Comparison of ENCODE assay signal across 11 mouse cellular contexts in the genomic region with DNA sequence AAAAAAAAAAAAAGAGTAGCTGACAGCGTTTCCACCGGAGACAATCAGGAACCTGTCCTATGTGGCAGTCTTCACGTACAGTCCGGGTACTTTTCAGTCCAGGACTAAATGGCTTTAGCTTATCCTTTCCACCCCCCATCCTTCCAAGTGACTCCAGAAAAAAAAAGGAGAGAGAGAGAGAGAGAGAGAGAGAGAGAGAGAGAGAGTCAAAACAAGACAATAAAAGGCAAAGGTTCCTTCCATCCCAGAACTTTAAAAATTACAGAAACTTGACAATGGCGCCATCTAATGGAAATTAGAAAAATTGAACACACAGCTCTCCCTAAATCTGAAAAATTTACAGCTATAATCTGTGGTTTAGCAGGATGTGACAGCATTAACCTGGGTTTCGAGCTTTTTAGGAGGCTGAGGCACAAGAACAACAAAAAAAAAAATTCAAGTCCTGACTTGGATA. TPM values are rescaled to one million over a fixed set of nuclear protein-coding genes. Genes with fewer than 3 reads are reported as not detected.
A peak's percentile ranks its signal among the peaks of the same experiment; 100 is the strongest.
DNase-seq lines count a peak whose midpoint lies in the region; ATAC-seq lines count a peak whose summit lies in the region.
"Had no signal": no experiment of that assay in that cellular context is flagged by ENCODE, and none has a peak within 500 bp of the region (broad histone marks: within the 10 kb centered on the region; RNA-seq: fewer than 3 reads in every experiment).

No protein-coding gene starts in this region.

- no peak overlapping the region for H3K9ac ChIP-seq in hindbrain, embryonic 14.5 days

- 45% methylated on average over 6 of the region's 6 CpGs for WGBS in hindbrain, embryonic 14.5 days
- 54% methylated on average over 6 of the region's 6 CpGs for WGBS in hindbrain, embryonic 10.5 days

- no peaks in the 10 kb centered on the region for H3K9me3 ChIP-seq in hindbrain, embryonic 14.5 days (ENCODE audit: control insufficient read depth, low read length)
- H3K9me3 ChIP-seq in hindbrain, embryonic 10.5 days: peaks cover 5% of the 10 kb centered on the region; the same call in 1 of the 2 replicates

- DNase-seq in hindbrain, embryonic 14.5 days (ENCODE audit: low spot score): peak; percentile 85
- DNase-seq in hindbrain, embryonic 10.5 days (ENCODE audit: low spot score): no peak
- DNase-seq in A20 (ENCODE audit: low read depth, low spot score) (peak; percentile 65), MEL-GATA-1-ER (ENCODE audit: extremely low read depth, low read depth) (peak; percentile 42)
- no peak for DNase-seq in kidney, postnatal 36 days
- no peak for DNase-seq in heart, adult 18-20 months
- DNase-seq: gastrocnemius, postnatal 10 days had no signal

- H3K27ac ChIP-seq in hindbrain, embryonic 14.5 days: no peak overlapping the region
- H3K27ac ChIP-seq in hindbrain, embryonic 10.5 days: no peak overlapping the region

- no peaks in the 10 kb centered on the region for H3K36me3 ChIP-seq in hindbrain, embryonic 14.5 days (replicated peaks; ENCODE audit: control insufficient read depth, insufficient read depth)
- H3K36me3 ChIP-seq in hindbrain, embryonic 10.5 days: no peaks in the 10 kb centered on the region

- H3K27me3 ChIP-seq in hindbrain, embryonic 14.5 days (ENCODE audit: control insufficient read depth, insufficient read depth, low read length): no peaks in the 10 kb centered on the region
- H3K27me3 ChIP-seq in hindbrain, embryonic 10.5 days (ENCODE audit: insufficient read depth, poor library complexity, severe bottlenecking): peaks cover 9% of the 10 kb centered on the region

- H3K4me3 ChIP-seq in hindbrain, embryonic 14.5 days (replicated peaks; ENCODE audit: low read length): no peak overlapping the region
- H3K4me3 ChIP-seq in hindbrain, embryonic 10.5 days: no peak overlapping the region

- peaks cover 3% of the 10 kb centered on the region; the same call in 1 of the 2 replicates for H3K4me1 ChIP-seq in hindbrain, embryonic 14.5 days (replicated peaks; ENCODE audit: control insufficient read depth, insufficient read depth, low read length)
- H3K4me1 ChIP-seq in hindbrain, embryonic 10.5 days (replicated peaks): peaks cover 13% of the 10 kb centered on the region

- H3K4me2 ChIP-seq in hindbrain, embryonic 14.5 days (replicated peaks): no peak overlapping the region

- no peak for ATAC-seq in hindbrain, embryonic 14.5 days (ENCODE audit: low FRiP score)
- ATAC-seq in granulocyte monocyte progenitor cell, adult 5-6 weeks (replicated peaks; ENCODE audit: poor library complexity, severe bottlenecking): peak; percentile 33; the same call in 1 of the 2 replicates
- ATAC-seq in frontal cortex, adult (ENCODE audit: low TSS enrichment): no peak
- ATAC-seq: midbrain, embryonic 16.5 days had no signal

RNA-seq across cellular contexts. Expression of a gene that starts 8.0 kb away (rescaled TPM):
- polyA plus RNA-seq in hindbrain, embryonic 14.5 days (2014; fragmentation: Nextera tagmentation; extraction: Ambion mirVana): 16.0 and 16.9 TPM in 2 replicates
- 17.3 and 18.3 TPM in 2 replicates for polyA plus RNA-seq in hindbrain, embryonic 10.5 days (2016; fragmentation: Nextera tagmentation; extraction: Ambion mirVana)
- 69.6 and 75.1 TPM in 2 replicates for total RNA-seq in granulocyte monocyte progenitor cell, adult 5-6 weeks (2014; fragmentation: Nextera tagmentation)
- 46.1 and 46.6 TPM in 2 replicates for total RNA-seq in granulocyte monocyte progenitor cell, adult 5-6 weeks (2017)
- total RNA-seq in heart, adult 18-20 months (2021): 100 to 1,000 TPM in 1 of 2 experiments, 10 to 100 TPM in 1; 91.5 to 105 TPM

RNA-seq across cellular contexts. Expression of a gene that starts 8.6 kb away (rescaled TPM):
- 0.74 and 0.79 TPM in 2 replicates for polyA plus RNA-seq in hindbrain, embryonic 14.5 days (2014; fragmentation: Nextera tagmentation; extraction: Ambion mirVana)
- 0.93 and 1.6 TPM in 2 replicates for polyA plus RNA-seq in hindbrain, embryonic 10.5 days (2016; fragmentation: Nextera tagmentation; extraction: Ambion mirVana)
- 50.5 and 64.3 TPM in 2 replicates for total RNA-seq in granulocyte monocyte progenitor cell, adult 5-6 weeks (2014; fragmentation: Nextera tagmentation)
- total RNA-seq in granulocyte monocyte progenitor cell, adult 5-6 weeks (2017): 72.3 and 85.6 TPM in 2 replicates
- total RNA-seq in heart, adult 18-20 months (2021): 1 to 10 TPM in 1 of 2 experiments, under 1 TPM in 1; 0.54 to 1.7 TPM
- total RNA-seq: left cerebral cortex, postnatal 25 days had no signal

RNA-seq across cellular contexts. Expression of a gene that starts 36.9 kb away (rescaled TPM):
- polyA plus RNA-seq in hindbrain, embryonic 14.5 days (2014; fragmentation: Nextera tagmentation; extraction: Ambion mirVana): 8.6 and 9.7 TPM in 2 replicates
- 8.1 and 10.1 TPM in 2 replicates for polyA plus RNA-seq in hindbrain, embryonic 10.5 days (2016; fragmentation: Nextera tagmentation; extraction: Ambion mirVana)
- total RNA-seq in granulocyte monocyte progenitor cell, adult 5-6 weeks (2014; fragmentation: Nextera tagmentation): 11.0 and 27.3 TPM in 2 replicates
- 13.0 and 18.4 TPM in 2 replicates for total RNA-seq in granulocyte monocyte progenitor cell, adult 5-6 weeks (2017)
- total RNA-seq in heart, adult 18-20 months (2021): 1 to 10 TPM; 3.5 to 4.6 TPM

RNA-seq across cellular contexts. Expression of a gene that starts 46.6 kb away (rescaled TPM):
- 417 and 429 TPM in 2 replicates for polyA plus RNA-seq in hindbrain, embryonic 14.5 days (2014; fragmentation: Nextera tagmentation; extraction: Ambion mirVana)
- 285 and 301 TPM in 2 replicates for polyA plus RNA-seq in hindbrain, embryonic 10.5 days (2016; fragmentation: Nextera tagmentation; extraction: Ambion mirVana)
- 653 and 662 TPM in 2 replicates for total RNA-seq in granulocyte monocyte progenitor cell, adult 5-6 weeks (2014; fragmentation: Nextera tagmentation)
- 1,291 and 1,523 TPM in 2 replicates for total RNA-seq in granulocyte monocyte progenitor cell, adult 5-6 weeks (2017)
- 100 to 1,000 TPM; 291 to 328 TPM for total RNA-seq in heart, adult 18-20 months (2021)

RNA-seq across cellular contexts. Expression of a gene that starts 46.6 kb away (rescaled TPM):
- 10.8 and 11.4 TPM in 2 replicates for polyA plus RNA-seq in hindbrain, embryonic 14.5 days (2014; fragmentation: Nextera tagmentation; extraction: Ambion mirVana)
- 14.8 and 20.2 TPM in 2 replicates for polyA plus RNA-seq in hindbrain, embryonic 10.5 days (2016; fragmentation: Nextera tagmentation; extraction: Ambion mirVana)
- 16.4 and 37.4 TPM in 2 replicates for total RNA-seq in granulocyte monocyte progenitor cell, adult 5-6 weeks (2014; fragmentation: Nextera tagmentation)
- total RNA-seq in granulocyte monocyte progenitor cell, adult 5-6 weeks (2017): 18.3 and 19.9 TPM in 2 replicates
- total RNA-seq in heart, adult 18-20 months (2021): 1 to 10 TPM; 3.8 to 5.3 TPM

Comparison
In these comparisons a context has a peak if more than half of its experiments do, and no peak if none do; other contexts are left out.
1. DNase-seq: peak in hindbrain, embryonic 14.5 days (single experiment), A20 (single experiment) and MEL-GATA-1-ER (single experiment); none in hindbrain, embryonic 10.5 days (single experiment), kidney, postnatal 36 days (0 of 2) and heart, adult 18-20 months (0 of 2).
2. RNA of a gene that starts 8.6 kb away (total RNA-seq): 50.5 to 85.6 TPM in granulocyte monocyte progenitor cell, adult 5-6 weeks; 0.54 to 1.7 TPM in heart, adult 18-20 months; every median in the first group is over 10 times any median in the second.